Comparison of ENCODE assay signal across 1 mouse cellular context in the genomic region with DNA sequence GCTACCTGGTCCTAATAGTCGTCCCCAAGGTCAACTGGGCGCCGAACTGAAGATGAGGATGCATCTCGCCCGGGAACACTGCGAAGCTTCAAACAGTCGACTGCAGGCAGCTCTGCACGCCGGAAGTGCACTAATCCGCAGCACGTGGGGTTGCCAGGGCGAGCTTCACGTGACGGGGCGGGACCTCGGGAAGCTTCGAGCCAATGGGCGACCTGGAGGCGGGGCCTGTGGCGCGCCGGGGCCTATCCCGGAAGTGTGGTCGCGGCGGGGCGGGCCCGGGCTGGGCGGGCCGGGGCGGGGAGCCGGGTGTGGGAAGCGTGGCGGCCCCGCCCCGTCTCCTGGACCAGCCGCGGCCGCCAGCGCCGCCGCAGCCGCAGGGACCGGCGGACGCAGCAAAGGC.
A peak's percentile ranks its signal among the peaks of the same experiment; 100 is the strongest.
TF ChIP-seq lines count a peak whose summit lies in the region.

TSS of gene Eif5a2 (plus strand) at position 283 of the 400 bp plus-strand sequence.

TF ChIP-seq in MEL, 35 proteins besides CTCF, POLR2A, EP300 and RAD21 (continued from another document):
- TF ChIP-seq MAFK (IDR thresholded peaks at IDR 0.05; ENCODE audit: borderline replicate concordance, low read depth, low read length) (no peak), MYB (IDR thresholded peaks at IDR 0.05; ENCODE audit: low read depth, low read length) (no peak), TCF12 (IDR thresholded peaks at IDR 0.05; ENCODE audit: low read depth, low read length) (0 out of 2 replicates have a peak, but pooled peaks have one; percentile 32)
